Mouse (Mus musculus) midbrain, postnatal 0 days (tissue): ENCODE results near the gene Hnf1a. TPM values are rescaled to one million over a fixed set of nuclear protein-coding genes. Genes with fewer than 3 reads are reported as not detected.
A peak's percentile ranks its signal among the peaks of the same experiment; 100 is the strongest.

Source experiments
- ATAC-seq: fragments of 200-750 bp; cut with Nextera tagmentation; 2 replicates; pipeline ENCODE4 v1.8.0; 2017; ENCODE audit warnings: moderate number of reproducible peaks, mild to moderate bottlenecking, moderate TSS enrichment, moderate library complexity; ENCODE audit not compliant: low FRiP score
- DNase-seq: peaks from one replicate; pipeline ENCODE4 v3.0.0-alpha.2; 2015; ENCODE audit warnings: low spot score
- H3K27ac ChIP-seq: fragments of 300-500 bp; sonication (generic); 2 replicates; pipeline ENCODE4 v1.5.1; 2014; ENCODE audit warnings: low read depth, mild to moderate bottlenecking, low read length, mixed read lengths
- H3K27me3 ChIP-seq: fragments of 300-500 bp; sonication (generic); 2 replicates; pipeline ENCODE4 v1.6.1; 2014; ENCODE audit warnings: low read length, control low read depth, mixed read lengths; ENCODE audit not compliant: insufficient read depth
- H3K36me3 ChIP-seq: fragments of 300-500 bp; sonication (generic); 2 replicates; pipeline ENCODE4 v1.6.1; 2014; ENCODE audit warnings: low read length, control low read depth, mixed read lengths; ENCODE audit not compliant: insufficient read depth
- H3K4me1 ChIP-seq: fragments of 300-500 bp; sonication (generic); 2 replicates; pipeline ENCODE4 v1.6.1; 2014; ENCODE audit warnings: mild to moderate bottlenecking, control low read depth, antibody characterized with exemption, low read length, mixed read lengths; ENCODE audit not compliant: insufficient read depth
- H3K4me2 ChIP-seq: fragments of 300-500 bp; sonication (generic); 2 replicates; pipeline ENCODE4 v1.6.1; 2014; ENCODE audit warnings: low read depth, mild to moderate bottlenecking, low read length, mixed read lengths; ENCODE audit not compliant: poor library complexity, severe bottlenecking
- H3K4me3 ChIP-seq: fragments of 300-500 bp; sonication (generic); 2 replicates; pipeline ENCODE4 v1.5.1; 2014; ENCODE audit warnings: low read depth, mild to moderate bottlenecking, low read length, moderate library complexity
- H3K9ac ChIP-seq: fragments of 300-500 bp; sonication (generic); replicated peaks from 2 replicates; pipeline ENCODE4 v1.6.1; 2014; ENCODE audit warnings: mild to moderate bottlenecking, low read length, moderate library complexity, mixed read lengths; ENCODE audit not compliant: poor library complexity, severe bottlenecking
- H3K9me3 ChIP-seq: fragments of 300-500 bp; sonication (generic); 2 replicates; pipeline ENCODE4 v1.6.1; 2016; ENCODE audit warnings: low read length, control low read depth
- CTCF ChIP-seq: IDR thresholded peaks from 2 replicates; pipeline ENCODE4 v1.5.1; 2016; ENCODE audit warnings: antibody characterized with exemption, mild to moderate bottlenecking
- WGBS: fragments of 180-500 bp; shearing (Covaris S2); extraction: QIAGEN DNeasy Blood & Tissue Kit; methylation state at CpG from one replicate; pipeline ENCODE4 v1.1.7; 2014; 5-methylcytosine and 5-hydroxymethylcytosine counted together
- polyA plus RNA-seq: library from polyadenylated mRNA; unstranded; fragments of >200 nt; fragmentation: Nextera tagmentation; extraction: Ambion mirVana; gene quantifications from 2 replicates; pipeline ENCODE4 v1.2.1, GENCODE M21; 2015
- total RNA-seq: library from RNA; depleted of rRNA; stranded (reverse); fragments of >200 nt; gene quantifications from 2 replicates; pipeline ENCODE4 v1.2.3, GENCODE M21; 2014

Gene Hnf1a
- total and polyA plus RNA-seq, 2 experiments from 2014 or later: 0.05 TPM; not detected in 1

DNA sequence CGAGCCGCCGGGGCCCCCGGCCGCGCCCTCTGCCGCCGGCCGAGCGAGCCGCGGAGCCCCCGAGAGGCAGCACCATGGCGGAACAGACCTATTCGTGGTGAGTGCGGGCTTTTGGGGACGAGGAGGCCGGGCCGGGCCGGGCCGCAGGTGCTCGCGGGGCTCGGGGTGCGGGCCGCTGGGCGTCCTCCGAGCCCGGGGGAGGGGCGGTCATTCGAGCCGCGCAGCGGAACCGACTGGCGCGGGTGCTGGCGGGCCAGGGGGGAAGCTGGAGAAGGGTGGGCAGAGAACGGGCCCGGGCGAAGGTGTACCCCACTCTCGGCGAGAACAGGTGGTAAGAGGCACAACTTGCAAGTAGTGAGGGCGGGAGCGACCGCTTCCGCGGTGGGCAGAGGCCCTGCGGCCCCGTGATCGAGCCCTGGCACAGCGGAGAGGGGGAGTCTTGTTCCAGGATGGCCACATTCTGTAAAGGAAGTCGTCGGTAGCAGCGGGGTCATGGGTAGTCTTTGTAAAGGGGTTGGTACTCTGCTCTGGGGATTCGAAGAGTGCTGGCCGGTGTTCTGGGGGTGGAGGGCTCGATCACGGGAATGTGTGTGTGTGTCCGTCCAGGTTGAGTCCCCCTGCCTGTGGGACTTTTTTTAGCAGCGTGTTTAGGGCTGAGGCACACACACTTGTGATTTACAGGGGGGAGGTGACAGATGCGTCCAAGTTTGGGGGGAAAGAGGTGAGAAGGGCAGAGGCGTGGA, 40.8 kb upstream of the Hnf1a start:
- Histone ChIP-seq H3K4me3 (peak overlapping the region; percentile 93), H3K4me2 (peak overlapping the region; percentile 93), H3K9ac (peak overlapping the region; percentile 99), H3K27ac (peak overlapping the region; percentile 97), H3K27me3 (no peaks in the 10 kb centered on the region), H3K9me3 (no peaks in the 10 kb centered on the region), H3K4me1 (peaks cover 12% of the 10 kb centered on the region), H3K36me3 (no peaks in the 10 kb centered on the region)
- peak; percentile 41 for TF ChIP-seq CTCF
- ATAC-seq (peak; percentile 32; the same call in 1 of the 2 replicates), DNase-seq (peak; percentile 22)
- under 1% methylated on average over 61 of the region's 63 CpGs for WGBS

DNA sequence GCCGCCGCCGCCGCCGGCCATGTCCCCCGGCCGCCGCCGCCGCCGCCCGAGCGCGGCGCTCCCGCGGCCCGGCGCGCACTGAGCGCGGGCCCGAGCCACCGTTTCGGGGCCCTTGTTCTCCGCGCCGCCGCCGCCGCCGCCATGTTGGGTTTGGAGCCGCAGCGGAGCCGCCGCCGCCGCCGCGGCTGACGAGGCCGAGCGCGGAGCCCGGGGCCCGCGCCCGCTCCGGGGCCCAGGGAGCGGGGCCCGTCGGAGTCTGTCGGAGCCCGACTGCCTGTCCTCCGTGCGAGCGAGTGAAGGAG, 40.3 kb upstream of the Hnf1a start:
- Histone ChIP-seq H3K4me3 (peak overlapping the region; percentile 93), H3K9ac (peak overlapping the region; percentile 99), H3K27ac (peak overlapping the region; percentile 97), H3K4me1 (peaks cover 12% of the 10 kb centered on the region), H3K9me3 (no peaks in the 10 kb centered on the region), H3K27me3 (no peaks in the 10 kb centered on the region), H3K4me2 (peak overlapping the region; percentile 93), H3K36me3 (no peaks in the 10 kb centered on the region)
- WGBS: under 1% methylated on average over 28 of the region's 57 CpGs
- DNase-seq (peak; percentile 9), ATAC-seq (peak; percentile 71)
- TF ChIP-seq CTCF: no peak

GRCm38 (mm10) chr5:115010577-115011216, 39.8 kb upstream of the Hnf1a start, which contains the start of gene Sppl3:
TSS of gene Sppl3 (plus strand) at chr5:115011137.
- Histone ChIP-seq H3K9me3 (no peaks in the 10 kb centered on the region), H3K27ac (peak within 1 kb of the TSS; percentile 97), H3K9ac (peak within 1 kb of the TSS; percentile 99), H3K36me3 (no peaks in the 10 kb centered on the region), H3K4me1 (peaks cover 12% of the 10 kb centered on the region), H3K4me2 (peak within 1 kb of the TSS; percentile 93), H3K4me3 (peak within 1 kb of the TSS; percentile 93), H3K27me3 (no peaks in the 10 kb centered on the region)
- TF ChIP-seq CTCF: no peak
- 1% methylated on average over 36 of the region's 65 CpGs for WGBS
- ATAC-seq: peak; percentile 93
- peak; percentile 94 for DNase-seq

DNA sequence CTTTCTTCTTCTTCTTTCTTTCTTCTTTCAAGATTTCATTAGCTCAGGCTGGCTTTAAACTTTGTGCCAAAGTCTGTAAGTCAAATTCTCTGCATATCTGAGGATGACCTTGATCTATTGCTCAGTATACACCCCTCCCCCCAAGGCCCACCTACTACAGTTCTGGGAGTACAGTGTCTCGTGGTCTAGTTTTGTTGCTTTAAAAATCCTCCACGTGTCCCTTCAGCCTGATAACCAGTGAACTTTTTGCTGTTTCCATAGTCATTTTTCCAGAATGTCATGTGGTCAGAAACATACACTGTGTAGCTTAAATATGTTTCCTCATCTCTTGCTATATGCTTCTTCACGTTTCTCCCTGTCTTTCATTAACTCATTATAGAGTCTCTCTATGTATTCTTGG, 39.1 kb upstream of the Hnf1a start:
- TF ChIP-seq CTCF: no peak
- no peak for DNase-seq
- WGBS: 64% methylated on average over 3 of the region's 3 CpGs
- Histone ChIP-seq H3K9ac (peak overlapping the region; percentile 99; the same call in 1 of the 2 replicates), H3K4me2 (peak overlapping the region; percentile 93), H3K4me1 (peaks cover 12% of the 10 kb centered on the region), H3K4me3 (no peak overlapping the region), H3K27ac (no peak overlapping the region; the same call in 1 of the 2 replicates), H3K9me3 (no peaks in the 10 kb centered on the region), H3K36me3 (no peaks in the 10 kb centered on the region), H3K27me3 (no peaks in the 10 kb centered on the region)
- no peak for ATAC-seq

GRCm38 (mm10) chr5:115009143-115009542, 38.2 kb upstream of the Hnf1a start:
- ATAC-seq (no peak), DNase-seq (no peak)
- no peak for TF ChIP-seq CTCF
- Histone ChIP-seq H3K27me3 (no peaks in the 10 kb centered on the region), H3K9ac (no peak overlapping the region), H3K36me3 (no peaks in the 10 kb centered on the region), H3K9me3 (no peaks in the 10 kb centered on the region), H3K4me2 (no peak overlapping the region), H3K4me3 (no peak overlapping the region), H3K4me1 (peaks cover 10% of the 10 kb centered on the region), H3K27ac (no peak overlapping the region)
- 91% methylated on average over 6 of the region's 6 CpGs for WGBS

- Histone ChIP-seq H3K36me3 (no peaks in the 10 kb centered on the region), H3K9ac (no peak overlapping the region), H3K9me3 (no peaks in the 10 kb centered on the region), H3K4me1 (peaks cover 6% of the 10 kb centered on the region), H3K4me3 (no peak overlapping the region), H3K4me2 (no peak overlapping the region), H3K27ac (no peak overlapping the region), H3K27me3 (no peaks in the 10 kb centered on the region)
- ATAC-seq: no peak
- TF ChIP-seq CTCF: no peak
- DNase-seq: no peak
- 91% methylated on average over 7 of the region's 7 CpGs for WGBS
Measured at GRCm38 (mm10) chr5:115008307-115008706, 37.4 kb upstream of the Hnf1a start.
